Mouse (Mus musculus) CH12.LX (cell line): ENCODE data around the gene Tmem121. TPM values are rescaled to one million over a fixed set of nuclear protein-coding genes. Genes with fewer than 3 reads are reported as not detected.
A peak's percentile ranks its signal among the peaks of the same experiment; 100 is the strongest.

ENCODE experiments used
- DNase-seq: peaks from one replicate; pipeline ENCODE4 v3.0.0-alpha.2; 2013; ENCODE audit errors: extremely low read depth
- H3K27ac ChIP-seq: 2 replicates; pipeline ENCODE4 v1.5.1; 2012; ENCODE audit warnings: low read depth, mild to moderate bottlenecking, control low read depth, moderate library complexity; ENCODE audit not compliant: insufficient read depth
- H3K27me3 ChIP-seq: replicated peaks from 2 replicates; pipeline ENCODE3; 2012; ENCODE audit warnings: inconsistent platforms
- H3K36me3 ChIP-seq, 2 experiments: replicated peaks in 1 of 2; 2 replicates each; pipeline versions ENCODE3 to v1.6.1; 2012; ENCODE audit warnings: inconsistent platforms in 1 of 2, low read length in 1 of 2, mild to moderate bottlenecking in 1 of 2, mixed read lengths in 1 of 2, moderate library complexity in 1 of 2; ENCODE audit not compliant: control insufficient read depth in 1 of 2, insufficient read depth in 1 of 2
- H3K4me1 ChIP-seq, 2 experiments: 2 replicates each; pipeline ENCODE4 v1.6.1; 2012; ENCODE audit warnings: inconsistent platforms in 1 of 2, moderate library complexity in 1 of 2; ENCODE audit not compliant: insufficient read depth in 2 of 2, control insufficient read depth in 1 of 2
- H3K4me2 ChIP-seq: 2 replicates; pipeline ENCODE4 v1.6.1; 2012; ENCODE audit warnings: low read depth, mild to moderate bottlenecking, control low read depth; ENCODE audit not compliant: poor library complexity, insufficient read depth, severe bottlenecking
- H3K4me3 ChIP-seq, 3 experiments: fragments of 150-350 bp in 1 of 3; sonication (generic) in 1 of 3; replicated peaks in 1 of 3; 2 replicates each; pipeline versions ENCODE3 to v1.5.1; 2011 to 2012; ENCODE audit warnings: low read depth in 2 of 3, low read length in 2 of 3, mild to moderate bottlenecking in 2 of 3, moderate library complexity in 2 of 3, control low read depth in 1 of 3, improper control_type of control experiment in 1 of 3, inconsistent platforms in 1 of 3, mixed read lengths in 1 of 3; ENCODE audit not compliant: poor library complexity in 1 of 3
- H3K79me2 ChIP-seq: replicated peaks from 2 replicates; pipeline ENCODE4 v1.6.1; 2012; ENCODE audit warnings: mild to moderate bottlenecking, moderate library complexity; ENCODE audit not compliant: control insufficient read depth, poor library complexity, insufficient read depth, severe bottlenecking; ENCODE audit errors: extremely low read depth
- H3K9ac ChIP-seq: 2 replicates; pipeline ENCODE4 v1.6.1; 2012; ENCODE audit warnings: low read depth, mild to moderate bottlenecking, control low read depth, moderate library complexity; ENCODE audit not compliant: insufficient read depth
- H3K9me3 ChIP-seq: replicated peaks from 2 replicates; pipeline ENCODE3; 2012; ENCODE audit warnings: low read length, inconsistent platforms, mixed read lengths
- BHLHE40 ChIP-seq: IDR thresholded peaks from 2 replicates; pipeline ENCODE4 v1.6.1; 2011; ENCODE audit warnings: mild to moderate bottlenecking, low read depth, low read length, improper control_type of control experiment
- CHD1 ChIP-seq: IDR thresholded peaks from 2 replicates; pipeline ENCODE4 v1.6.1; 2012; ENCODE audit warnings: low read depth, low read length, improper control_type of control experiment, inconsistent platforms
- CHD2 ChIP-seq: IDR thresholded peaks from 2 replicates; pipeline ENCODE4 v1.6.1; 2011; ENCODE audit warnings: low read length, improper control_type of control experiment
- ELF1 ChIP-seq: IDR thresholded peaks from 2 replicates; pipeline ENCODE4 v1.6.1; 2014; ENCODE audit warnings: low read depth, mild to moderate bottlenecking, inconsistent platforms, low read length, improper control_type of control experiment
- EP300 ChIP-seq: IDR thresholded peaks from 2 replicates; pipeline ENCODE4 v1.6.1; 2011; ENCODE audit warnings: low read length, improper control_type of control experiment
- ETS1 ChIP-seq: conservative IDR thresholded peaks from 2 replicates; pipeline ENCODE4 v1.6.1; 2012; ENCODE audit warnings: low read depth, mild to moderate bottlenecking, inconsistent platforms, low read length, improper control_type of control experiment, moderate library complexity
- IRF4 ChIP-seq: IDR thresholded peaks from 2 replicates; pipeline ENCODE4 v1.6.1; 2014; ENCODE audit warnings: low read depth, mild to moderate bottlenecking, inconsistent platforms, low read length, improper control_type of control experiment
- JUN ChIP-seq: IDR thresholded peaks from 2 replicates; pipeline ENCODE4 v1.6.1; 2011; ENCODE audit warnings: low read depth, mild to moderate bottlenecking, low read length, improper control_type of control experiment, moderate library complexity; ENCODE audit not compliant: insufficient read depth
- JUND ChIP-seq: conservative IDR thresholded peaks from 2 replicates; pipeline ENCODE4 v1.6.1; 2011; ENCODE audit warnings: low read depth, low read length, improper control_type of control experiment
- MAFK ChIP-seq: IDR thresholded peaks from 2 replicates; pipeline ENCODE4 v1.6.1; 2011; ENCODE audit warnings: low read length, improper control_type of control experiment; ENCODE audit not compliant: insufficient replicate concordance
- MAX ChIP-seq: IDR thresholded peaks from 2 replicates; pipeline ENCODE4 v1.6.1; 2011; ENCODE audit warnings: low read length, improper control_type of control experiment
- MAZ ChIP-seq: IDR thresholded peaks from 2 replicates; pipeline ENCODE4 v1.6.1; 2012; ENCODE audit warnings: low read depth, mild to moderate bottlenecking, inconsistent platforms, low read length, improper control_type of control experiment, moderate library complexity
- MEF2A ChIP-seq: IDR thresholded peaks from 2 replicates; pipeline ENCODE4 v1.6.1; 2014; ENCODE audit warnings: low read depth, mild to moderate bottlenecking, inconsistent platforms, low read length, improper control_type of control experiment, borderline replicate concordance
- POLR2A ChIP-seq: IDR thresholded peaks from 2 replicates; pipeline ENCODE4 v1.6.1; 2011; ENCODE audit warnings: low read depth, mild to moderate bottlenecking, improper control_type of control experiment, low read length
- RCOR1 ChIP-seq: conservative IDR thresholded peaks from 2 replicates; pipeline ENCODE4 v1.6.1; 2012; ENCODE audit warnings: low read depth, mild to moderate bottlenecking, inconsistent platforms, low read length, improper control_type of control experiment
- SIN3A ChIP-seq: IDR thresholded peaks from 2 replicates; pipeline ENCODE4 v1.6.1; 2012; ENCODE audit warnings: low read length, improper control_type of control experiment, inconsistent platforms
- TBP ChIP-seq: conservative IDR thresholded peaks from 2 replicates; pipeline ENCODE4 v1.6.1; 2011; ENCODE audit warnings: low read depth, low read length, improper control_type of control experiment
- TCF12 ChIP-seq: IDR thresholded peaks from 2 replicates; pipeline ENCODE4 v1.6.1; 2014; ENCODE audit warnings: low read depth, mild to moderate bottlenecking, inconsistent platforms, low read length, improper control_type of control experiment
- UBTF ChIP-seq: IDR thresholded peaks from 2 replicates; pipeline ENCODE4 v1.6.1; 2012; ENCODE audit warnings: low read depth, mild to moderate bottlenecking, inconsistent platforms, low read length, improper control_type of control experiment, moderate library complexity
- USF1 ChIP-seq: IDR thresholded peaks from 2 replicates; pipeline ENCODE4 v1.6.1; 2014; ENCODE audit warnings: low read depth, mild to moderate bottlenecking, inconsistent platforms, low read length, improper control_type of control experiment
- USF2 ChIP-seq: conservative IDR thresholded peaks from 2 replicates; pipeline ENCODE4 v1.6.1; 2011; ENCODE audit warnings: low read depth, low read length, improper control_type of control experiment
- ZC3H11A ChIP-seq: IDR thresholded peaks from 2 replicates; pipeline ENCODE4 v1.6.1; 2012; ENCODE audit warnings: low read depth, mild to moderate bottlenecking, inconsistent platforms, low read length, improper control_type of control experiment
- ZKSCAN1 ChIP-seq: IDR thresholded peaks from 2 replicates; pipeline ENCODE4 v1.6.1; 2012; ENCODE audit warnings: low read depth, inconsistent platforms, low read length, improper control_type of control experiment, borderline replicate concordance
- ZMIZ1 ChIP-seq: IDR thresholded peaks from 2 replicates; pipeline ENCODE4 v1.6.1; 2012; ENCODE audit warnings: low read depth, mild to moderate bottlenecking, inconsistent platforms, low read length, improper control_type of control experiment
- dilution Hi-C: fragments of 300-500 bp; cut with MboI; formaldehyde crosslinking; loops from 2 replicates; pipeline ENCODE4 v1.14.3; 2020; ENCODE audit warnings: low sequenced_read_pairs; ENCODE audit not compliant: extremely low pct_unique_long_range_greater_than_20kb, extremely low pct_ligation_motif_present
- in situ Hi-C: fragments of 300-500 bp; cut with MboI; formaldehyde crosslinking; loops from 3 replicates; pipeline ENCODE4 v1.14.3; 2019; ENCODE audit warnings: low sequenced_read_pairs, low pct_ligation_motif_present, low pct_unique_long_range_greater_than_20kb, mixed read lengths
- polyA plus RNA-seq: library from polyadenylated mRNA; unstranded; fragments of >175 nt; gene quantifications from 2 replicates; pipeline ENCODE4 v1.2.1, GENCODE M21; 2012; ENCODE audit warnings: low read depth; ENCODE audit not compliant: insufficient read length
- total RNA-seq, 2 experiments: library from RNA; depleted of rRNA; stranded (reverse); fragments of 300-350 nt in 1 of 2; fragments of >200 nt in 1 of 2; gene quantifications; 2 replicates each; pipeline ENCODE4 v1.2.3; 2012 to 2014

The Tmem121 gene
- total and polyA plus RNA-seq, 3 experiments = not detected

DNA sequence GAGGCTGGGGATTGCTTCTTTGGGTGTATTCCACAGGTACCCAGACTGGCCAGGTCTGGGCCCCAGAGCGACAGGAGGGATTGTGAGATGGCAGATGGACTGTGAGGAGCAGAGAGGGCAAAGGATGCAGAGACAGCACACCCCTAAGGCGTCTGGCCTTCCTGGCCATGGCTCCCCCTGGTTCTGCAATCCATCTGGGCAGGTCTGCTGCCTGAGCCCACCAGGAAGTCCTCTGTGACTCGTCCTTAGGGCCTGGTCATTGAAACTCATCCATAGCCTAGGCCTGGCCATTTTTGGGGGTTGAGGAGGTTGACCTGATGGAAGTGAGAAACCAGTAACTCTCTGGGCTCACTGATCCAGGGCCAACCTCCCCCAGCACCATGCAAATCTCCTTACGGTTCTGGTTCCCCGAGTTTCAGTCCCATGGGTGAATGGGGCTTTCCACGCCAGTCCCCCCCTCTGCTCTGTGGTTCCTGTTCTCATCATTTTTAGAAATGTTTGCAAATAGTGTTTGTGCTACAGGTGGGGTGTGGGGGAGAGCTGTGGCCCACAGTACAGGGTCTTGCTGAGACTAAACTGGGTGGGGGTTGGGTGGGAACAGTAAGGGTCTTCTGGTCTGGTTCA lies 42.4 kb downstream of the Tmem121 start:
- no peaks in the 10 kb centered on the region for H3K27me3 ChIP-seq
- peaks cover 67 to 90% of the 10 kb centered on the region in 2 experiments for H3K4me1 ChIP-seq
- TF ChIP-seq ZMIZ1 = peak; percentile 12; the same call in 1 of the 2 replicates
- TF ChIP-seq ZKSCAN1 = no peak
- 0 out of 2 replicates have a peak, but pooled peaks have one; percentile 52 for TF ChIP-seq JUN
- peak; percentile 97 for TF ChIP-seq CHD2
- TF ChIP-seq UBTF = no peak
- TF ChIP-seq ETS1 = peak; percentile 80
- TF ChIP-seq MAZ = peak; percentile 90; the same call in 1 of the 2 replicates
- peak; percentile 57; the same call in 1 of the 2 replicates for TF ChIP-seq POLR2A
- TF ChIP-seq IRF4 = peak; percentile 98
- TF ChIP-seq TBP = peak; percentile 58; the same call in 1 of the 2 replicates
- peak; percentile 47; the same call in 1 of the 2 replicates for TF ChIP-seq RCOR1
- peak; percentile 88 for TF ChIP-seq BHLHE40
- 0 out of 2 replicates have a peak, but pooled peaks have one; percentile 8 for TF ChIP-seq MAFK
- no peak for TF ChIP-seq ZC3H11A
- no peak for TF ChIP-seq CHD1
- no peak for TF ChIP-seq USF1
- TF ChIP-seq EP300 = peak; percentile 99
- peak; percentile 94; the same call in 1 of the 2 replicates for TF ChIP-seq SIN3A
- no peak for TF ChIP-seq USF2
- TF ChIP-seq TCF12 = peak; percentile 100
- TF ChIP-seq ELF1 = peak; percentile 75
- TF ChIP-seq JUND = no peak; the same call in 1 of the 2 replicates
- peak; percentile 53; the same call in 1 of the 2 replicates for TF ChIP-seq MAX
- TF ChIP-seq MEF2A = peak; percentile 98
- in situ Hi-C loops = loop anchor here (10.0 kb wide), 1 partner anchor 357 kb away; no protein-coding TSS in a partner anchor
- H3K4me3 ChIP-seq = peak overlapping the region in 1 of 3 experiments; percentile 8
- H3K9ac ChIP-seq = peak overlapping the region; percentile 17
- H3K79me2 ChIP-seq = no peaks in the 10 kb centered on the region; the same call in 1 of the 2 replicates
- peak overlapping the region; percentile 98 for H3K27ac ChIP-seq
- H3K9me3 ChIP-seq = no peaks in the 10 kb centered on the region
- peak; percentile 95 for DNase-seq
- no peak overlapping the region for H3K4me2 ChIP-seq
- dilution Hi-C loops = no loop called here
- H3K36me3 ChIP-seq = no peaks in the 10 kb centered on the region
